ENCODE assay signal across 17 mouse cellular contexts in the genomic region with DNA sequence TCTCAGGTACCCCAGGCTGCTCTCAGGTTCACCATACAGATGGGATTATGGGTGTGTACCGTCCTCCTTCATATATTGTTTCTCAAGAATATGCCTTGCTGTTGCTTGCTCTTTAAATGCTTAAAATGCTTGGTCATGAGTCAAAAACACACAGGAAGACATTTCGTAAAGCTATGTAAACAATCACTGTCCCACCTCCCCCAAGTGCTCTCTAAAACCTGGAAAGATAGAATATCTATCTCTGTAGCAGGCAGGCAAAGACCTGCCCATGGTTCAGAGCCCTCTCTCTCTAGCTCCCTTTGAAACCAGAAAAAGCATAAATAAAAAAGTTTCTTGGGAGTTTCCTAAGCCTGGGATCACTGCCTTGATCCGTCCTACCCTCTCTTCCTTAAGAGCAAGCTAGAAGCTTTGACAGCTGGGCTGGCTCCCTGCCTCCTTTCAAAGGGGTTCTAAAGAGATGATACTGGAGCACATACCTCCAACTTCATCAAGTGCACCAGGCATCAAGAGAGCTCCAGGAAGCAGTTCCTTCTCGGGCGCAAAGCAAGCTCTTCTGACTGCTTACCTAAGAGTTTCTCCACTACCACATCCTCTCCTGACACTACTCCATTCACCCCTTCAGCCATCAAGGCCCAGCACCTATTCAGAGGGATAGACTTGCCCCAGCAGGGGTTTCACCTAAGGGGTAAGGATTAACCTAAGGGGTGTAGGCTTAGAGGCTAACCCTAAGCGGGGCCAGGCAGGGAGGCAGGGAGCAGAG. TPM values are rescaled to one million over a fixed set of nuclear protein-coding genes. Genes with fewer than 3 reads are reported as not detected.
DNase-seq lines count a peak whose midpoint lies in the region; ATAC-seq and TF ChIP-seq lines count a peak whose summit lies in the region.
"Had no signal": no experiment of that assay in that cellular context is flagged by ENCODE, and none has a peak within 500 bp of the region (broad histone marks: within the 10 kb centered on the region; RNA-seq: fewer than 3 reads in every experiment).

No protein-coding gene starts in this region.

- no peak for TF ChIP-seq RAD21 in CH12.LX (IDR thresholded peaks at IDR 0.05; ENCODE audit: low read depth, low read length)

- no peak for TF ChIP-seq EP300 in CH12.LX (IDR thresholded peaks at IDR 0.05; ENCODE audit: low read length)

- H3K4me3 ChIP-seq in left cerebral cortex, adult 2 months, result no peak overlapping the region
- H3K4me3 ChIP-seq in CH12.LX (replicated peaks in 1 of 3; ENCODE audit: low read depth in 2 of 3, low read length in 2 of 3, poor library complexity in 1 of 3), result peak overlapping the region; percentile 68 to 84 (median 70)
- no peak overlapping the region for H3K4me3 ChIP-seq in midbrain, embryonic 11.5 days (ENCODE audit: low read depth, low read length)
- H3K4me3 ChIP-seq: forebrain, embryonic 12.5 days had no signal

- DNase-seq in left cerebral cortex, adult 2 months (ENCODE audit: extremely low spot score in 1 of 2, low spot score in 2 of 2), result no peak
- DNase-seq in left cerebral cortex, postnatal 10 days (ENCODE audit: extremely low spot score in 1 of 2, low spot score in 2 of 2), result no peak
- DNase-seq in CH12.LX (ENCODE audit: extremely low read depth), result no peak
- peak; percentile 76 for DNase-seq in induced T-regulatory cell, adult 2 months (ENCODE audit: low read depth)
- peak; percentile 52 for DNase-seq in thymus, postnatal 0 days (ENCODE audit: low spot score)
- no peak for DNase-seq in cerebellum, postnatal 36 days
- no peak for DNase-seq in midbrain, embryonic 11.5 days (ENCODE audit: low spot score, missing footprints)
- DNase-seq in adrenal gland, postnatal 14 days, result no peak
- DNase-seq: cerebellum, adult 2 months; lung, adult 2 months; right cerebral cortex, postnatal 14 days had no signal

- WGBS in midbrain, embryonic 11.5 days, result 70% methylated on average over 6 of the region's 6 CpGs

- H3K9ac ChIP-seq in CH12.LX (ENCODE audit: insufficient read depth, low read depth), result peak overlapping the region; percentile 93
- H3K9ac ChIP-seq in midbrain, embryonic 11.5 days (ENCODE audit: low read length), result no peak overlapping the region
- H3K9ac ChIP-seq: forebrain, embryonic 12.5 days had no signal

- peaks cover 36% of the 10 kb centered on the region for H3K79me2 ChIP-seq in CH12.LX (replicated peaks; ENCODE audit: control insufficient read depth, extremely low read depth, insufficient read depth, poor library complexity, severe bottlenecking)

- dilution Hi-C loops in CH12.LX (cut with MboI; ENCODE audit: extremely low pct_ligation_motif_present, extremely low pct_unique_long_range_greater_than_20kb, low sequenced_read_pairs), result no loop called here

- H3K36me3 ChIP-seq in CH12.LX (replicated peaks in 1 of 2; ENCODE audit: control insufficient read depth in 1 of 2, insufficient read depth in 1 of 2, low read length in 1 of 2), result no peaks in the 10 kb centered on the region
- H3K36me3 ChIP-seq in midbrain, embryonic 11.5 days (ENCODE audit: control insufficient read depth, insufficient read depth, low read length), result no peaks in the 10 kb centered on the region
- H3K36me3 ChIP-seq: forebrain, embryonic 12.5 days had no signal

- H3K4me1 ChIP-seq in CH12.LX (ENCODE audit: control insufficient read depth in 1 of 2, insufficient read depth in 2 of 2), result peaks cover 12 to 42% of the 10 kb centered on the region in 2 experiments
- H3K4me1 ChIP-seq in midbrain, embryonic 11.5 days (ENCODE audit: control insufficient read depth, insufficient read depth, low read length), result no peaks in the 10 kb centered on the region
- H3K4me1 ChIP-seq: forebrain, embryonic 12.5 days had no signal

- in situ Hi-C loops in CH12.LX (cut with MboI; ENCODE audit: low pct_ligation_motif_present, low pct_unique_long_range_greater_than_20kb, low sequenced_read_pairs), result no loop called here

- TF ChIP-seq POLR2A in CH12.LX (IDR thresholded peaks at IDR 0.05; ENCODE audit: low read depth, low read length), result no peak

- H3K9me3 ChIP-seq in CH12.LX (replicated peaks; ENCODE audit: low read length), result peaks cover 2% of the 10 kb centered on the region
- no peaks in the 10 kb centered on the region for H3K9me3 ChIP-seq in midbrain, embryonic 11.5 days (ENCODE audit: control insufficient read depth, low read length)
- H3K9me3 ChIP-seq: forebrain, embryonic 12.5 days had no signal

- no peak for ATAC-seq in midbrain, embryonic 11.5 days (ENCODE audit: low FRiP score)

- intact Hi-C loops in left cerebral cortex, adult 2 months (cut with DNase I), result no loop called here
- intact Hi-C loops in left cerebral cortex, postnatal 10 days (cut with DNase I), result no loop called here

- peak overlapping the region; percentile 38 for H3K27ac ChIP-seq in left cerebral cortex, adult 2 months
- peak overlapping the region; percentile 100 for H3K27ac ChIP-seq in CH12.LX (ENCODE audit: insufficient read depth, low read depth)
- H3K27ac ChIP-seq in midbrain, embryonic 11.5 days (ENCODE audit: low read depth, low read length), result no peak overlapping the region
- H3K27ac ChIP-seq: forebrain, embryonic 12.5 days had no signal

- peak overlapping the region; percentile 91 for H3K4me2 ChIP-seq in CH12.LX (ENCODE audit: insufficient read depth, low read depth, poor library complexity, severe bottlenecking)
- no peak overlapping the region for H3K4me2 ChIP-seq in midbrain, embryonic 11.5 days
- H3K4me2 ChIP-seq: forebrain, embryonic 12.5 days had no signal

- no peaks in the 10 kb centered on the region for H3K27me3 ChIP-seq in CH12.LX (replicated peaks)
- no peaks in the 10 kb centered on the region for H3K27me3 ChIP-seq in midbrain, embryonic 11.5 days (ENCODE audit: control insufficient read depth, insufficient read depth, low read length)
- H3K27me3 ChIP-seq: forebrain, embryonic 12.5 days had no signal

- TF ChIP-seq CTCF in left cerebral cortex, adult 2 months (IDR thresholded peaks at IDR 0.05), result no peak
- TF ChIP-seq CTCF in CH12.LX (conservative IDR thresholded peaks at IDR 0.05 in 1 of 2, IDR thresholded peaks at IDR 0.05 in 1 of 2; ENCODE audit: low read depth in 2 of 2, low read length in 2 of 2), result no peak

TF ChIP-seq in CH12.LX, 34 proteins besides CTCF, POLR2A, EP300 and RAD21:
- TF ChIP-seq MAX (IDR thresholded peaks at IDR 0.05; ENCODE audit: low read length) (no peak), SIN3A (IDR thresholded peaks at IDR 0.05; ENCODE audit: low read length) (peak; percentile 19; the same call in 1 of the 2 replicates)

RNA-seq across cellular contexts. Expression of gene Gpr55, which starts 1.5 kb away (rescaled TPM):
- total RNA-seq in left cerebral cortex, adult 2 months (2021), result under 1 TPM; 0.09 to 0.14 TPM
- under 1 TPM in 1 of 2 experiments, not detected in 1; 0.08 TPM for total RNA-seq in left cerebral cortex, postnatal 10 days (2021)
- total RNA-seq in CH12.LX (2012; rRNA removed) (24.3 and 25.6 TPM in 2 replicates), CH12.LX (2014; rRNA removed) (16.2 and 16.4 TPM in 2 replicates)
- polyA plus RNA-seq in CH12.LX (2012; ENCODE audit: insufficient read length, low read depth), result 17.3 and 20.3 TPM in 2 replicates
- polyA plus RNA-seq in thymus, postnatal 0 days (2015; fragmentation: Nextera tagmentation; extraction: Ambion mirVana), result 0.39 and 0.58 TPM in 2 replicates
- polyA plus RNA-seq in midbrain, embryonic 11.5 days (2014; fragmentation: Nextera tagmentation; extraction: Ambion mirVana), result not detected in 2 replicates
- 3.0 and 3.4 TPM in 2 replicates for total RNA-seq in adrenal gland, postnatal 14 days (2021)
- total RNA-seq: megakaryocyte-erythroid progenitor cell, adult 5-6 weeks had no signal
- polyA plus RNA-seq: embryonic facial prominence, embryonic 11.5 days; forebrain, embryonic 12.5 days; heart, postnatal 0 days; intestine, embryonic 14.5 days had no signal

RNA-seq across cellular contexts. Expression of gene 4933407L21Rik, which starts 31.0 kb away (rescaled TPM):
- total RNA-seq in left cerebral cortex, adult 2 months (2021), result 1 to 10 TPM; 5.5 to 7.2 TPM
- total RNA-seq in left cerebral cortex, postnatal 10 days (2021), result 1 to 10 TPM; 6.3 to 7.8 TPM
- 0.08 and 0.17 TPM in 2 replicates for total RNA-seq in CH12.LX (2012; rRNA removed)
- 0.19 and 0.36 TPM in 2 replicates for total RNA-seq in CH12.LX (2014; rRNA removed)
- polyA plus RNA-seq in CH12.LX (2012; ENCODE audit: insufficient read length, low read depth), result 0.31 and 0.71 TPM in 2 replicates
- polyA plus RNA-seq in thymus, postnatal 0 days (2015; fragmentation: Nextera tagmentation; extraction: Ambion mirVana), result 2.6 and 3.1 TPM in 2 replicates
- 0.36 and 0.97 TPM in 2 replicates for polyA plus RNA-seq in midbrain, embryonic 11.5 days (2014; fragmentation: Nextera tagmentation; extraction: Ambion mirVana)
- total RNA-seq in adrenal gland, postnatal 14 days (2021), result 0.15 TPM in 1 of 2 replicates, not detected in the other
- total RNA-seq: megakaryocyte-erythroid progenitor cell, adult 5-6 weeks had no signal
- polyA plus RNA-seq: embryonic facial prominence, embryonic 11.5 days; heart, postnatal 0 days; lung, adult 2 months had no signal

RNA-seq across cellular contexts. Expression of gene Spata3, which starts 57.3 kb away (rescaled TPM):
- total RNA-seq in left cerebral cortex, adult 2 months (2021), result under 1 TPM; 0.61 to 0.75 TPM
- total RNA-seq in left cerebral cortex, postnatal 10 days (2021), result under 1 TPM; 0.62 to 0.89 TPM
- total RNA-seq in CH12.LX (2012; rRNA removed), result not detected in 2 replicates
- not detected in 2 replicates for total RNA-seq in CH12.LX (2014; rRNA removed)
- not detected in 2 replicates for polyA plus RNA-seq in CH12.LX (2012; ENCODE audit: insufficient read length, low read depth)
- polyA plus RNA-seq in thymus, postnatal 0 days (2015; fragmentation: Nextera tagmentation; extraction: Ambion mirVana), result not detected in 2 replicates
- polyA plus RNA-seq in midbrain, embryonic 11.5 days (2014; fragmentation: Nextera tagmentation; extraction: Ambion mirVana), result not detected in 2 replicates
- total RNA-seq in adrenal gland, postnatal 14 days (2021), result not detected in 2 replicates
- total RNA-seq: ES-E14; megakaryocyte-erythroid progenitor cell, adult 5-6 weeks had no signal
- polyA plus RNA-seq: embryonic facial prominence, embryonic 11.5 days; forebrain, embryonic 12.5 days; heart, postnatal 0 days; intestine, embryonic 14.5 days had no signal

Comparison
In these comparisons a context has a peak if more than half of its experiments do, and no peak if none do; other contexts are left out.
1. DNase-seq: peak in induced T-regulatory cell, adult 2 months (single experiment) and thymus, postnatal 0 days (single experiment); none in left cerebral cortex, adult 2 months (0 of 2), left cerebral cortex, postnatal 10 days (0 of 2), CH12.LX (single experiment), cerebellum, postnatal 36 days (0 of 2), midbrain, embryonic 11.5 days (single experiment) and adrenal gland, postnatal 14 days (single experiment).
2. H3K4me3 ChIP-seq: peak in CH12.LX (3 of 3); none in left cerebral cortex, adult 2 months (single experiment) and midbrain, embryonic 11.5 days (single experiment).